Mouse (Mus musculus) thymus, adult 2 months (tissue): ENCODE measurements around the gene Dexi. TPM values are rescaled to one million over a fixed set of nuclear protein-coding genes. Genes with fewer than 3 reads are reported as not detected.

Experiments
- DNase-seq: peaks from one replicate; pipeline ENCODE4 v3.0.0; 2021
- H3K27ac ChIP-seq: fragments of 200-500 bp; 2 replicates; pipeline ENCODE4 v1.5.1; 2012; ENCODE audit warnings: low read length, control low read depth; ENCODE audit not compliant: control insufficient read depth, insufficient read depth
- H3K27me3 ChIP-seq: fragments of 200-500 bp; 2 replicates; pipeline ENCODE4 v1.6.1; 2012; ENCODE audit warnings: mild to moderate bottlenecking, low read length, moderate library complexity, mixed read lengths; ENCODE audit not compliant: control insufficient read depth, insufficient read depth
- H3K36me3 ChIP-seq: fragments of 200-500 bp; 2 replicates; pipeline ENCODE4 v1.6.1; 2012; ENCODE audit warnings: mild to moderate bottlenecking, low read length, moderate library complexity; ENCODE audit not compliant: control insufficient read depth, insufficient read depth
- H3K4me1 ChIP-seq: fragments of 200-500 bp; replicated peaks from 2 replicates; pipeline ENCODE4 v1.6.1; 2012; ENCODE audit warnings: low read length; ENCODE audit not compliant: control insufficient read depth, insufficient read depth
- H3K4me3 ChIP-seq: fragments of 200-500 bp; 2 replicates; pipeline ENCODE4 v1.5.1; 2012; ENCODE audit warnings: mild to moderate bottlenecking, low read length, control low read depth, moderate library complexity; ENCODE audit not compliant: control insufficient read depth, insufficient read depth
- CTCF ChIP-seq: fragments of 200-500 bp; IDR thresholded peaks from 2 replicates; pipeline ENCODE4 v1.5.1; 2012; ENCODE audit warnings: mild to moderate bottlenecking, control low read depth, low read length, moderate library complexity, borderline replicate concordance; ENCODE audit not compliant: control insufficient read depth, poor library complexity, insufficient read depth; ENCODE audit errors: extremely low read depth
- POLR2A ChIP-seq: fragments of 200-500 bp; IDR thresholded peaks from 2 replicates; pipeline ENCODE4 v1.6.1; 2012; ENCODE audit warnings: mild to moderate bottlenecking, low read length, control low read depth, moderate library complexity; ENCODE audit not compliant: control insufficient read depth, poor library complexity, insufficient read depth; ENCODE audit errors: extremely low read depth
- WGBS: fragments of 180-500 bp; shearing (Covaris S2); methylation state at CpG from one replicate; pipeline ENCODE4 v1.1.7; 2018; 5-methylcytosine and 5-hydroxymethylcytosine counted together
- polyA plus RNA-seq: library from polyadenylated mRNA; depleted of rRNA; stranded (reverse); fragments of >200 nt; gene quantifications from 2 replicates; pipeline ENCODE4 v1.2.3, GENCODE M21; 2012

Dexi gene
- polyA plus RNA-seq, 1 experiment = 122 TPM

GRCm38 (mm10) chr16:10534567-10534966 is 8.3 kb downstream of the Dexi start:
- H3K36me3 ChIP-seq = no peaks in the 10 kb centered on the region; the same call in 1 of the 2 replicates
- H3K27me3 ChIP-seq = no peaks in the 10 kb centered on the region
- no peak overlapping the region for H3K27ac ChIP-seq
- no peak for TF ChIP-seq CTCF
- no peak for TF ChIP-seq POLR2A
- DNase-seq = no peak
- H3K4me1 ChIP-seq = peaks cover 11% of the 10 kb centered on the region
- no peak overlapping the region for H3K4me3 ChIP-seq
- WGBS = 91% methylated on average over 7 of the region's 7 CpGs

- Histone ChIP-seq H3K36me3 (no peaks in the 10 kb centered on the region; the same call in 1 of the 2 replicates), H3K27me3 (no peaks in the 10 kb centered on the region), H3K4me1 (peaks cover 15% of the 10 kb centered on the region), H3K4me3 (no peak overlapping the region), H3K27ac (no peak overlapping the region)
- no peak for TF ChIP-seq POLR2A
- no peak for TF ChIP-seq CTCF
- 95% methylated on average over 4 of the region's 4 CpGs for WGBS
- DNase-seq = no peak
Observed at GRCm38 (mm10) chr16:10533781-10534180, 9.1 kb downstream of the Dexi start.

- no peaks in the 10 kb centered on the region; the same call in 1 of the 2 replicates for H3K36me3 ChIP-seq
- H3K27ac ChIP-seq = no peak overlapping the region
- H3K4me3 ChIP-seq = no peak overlapping the region
- DNase-seq = no peak
- no peaks in the 10 kb centered on the region for H3K27me3 ChIP-seq
- WGBS = 100% methylated on average over 4 of the region's 4 CpGs
- H3K4me1 ChIP-seq = peaks cover 17% of the 10 kb centered on the region
- TF ChIP-seq POLR2A = no peak
- TF ChIP-seq CTCF = no peak
Observed at GRCm38 (mm10) chr16:10530179-10530578, 12.7 kb downstream of the Dexi start.

- no peaks in the 10 kb centered on the region; the same call in 1 of the 2 replicates for H3K36me3 ChIP-seq
- no peak overlapping the region for H3K27ac ChIP-seq
- peaks cover 30% of the 10 kb centered on the region for H3K4me1 ChIP-seq
- no peaks in the 10 kb centered on the region for H3K27me3 ChIP-seq
- H3K4me3 ChIP-seq = no peak overlapping the region
- DNase-seq = no peak
- 95% methylated on average over 3 of the region's 3 CpGs for WGBS
- TF ChIP-seq CTCF = no peak
Observed at GRCm38 (mm10) chr16:10528382-10528781, 14.5 kb downstream of the Dexi start.

DNA sequence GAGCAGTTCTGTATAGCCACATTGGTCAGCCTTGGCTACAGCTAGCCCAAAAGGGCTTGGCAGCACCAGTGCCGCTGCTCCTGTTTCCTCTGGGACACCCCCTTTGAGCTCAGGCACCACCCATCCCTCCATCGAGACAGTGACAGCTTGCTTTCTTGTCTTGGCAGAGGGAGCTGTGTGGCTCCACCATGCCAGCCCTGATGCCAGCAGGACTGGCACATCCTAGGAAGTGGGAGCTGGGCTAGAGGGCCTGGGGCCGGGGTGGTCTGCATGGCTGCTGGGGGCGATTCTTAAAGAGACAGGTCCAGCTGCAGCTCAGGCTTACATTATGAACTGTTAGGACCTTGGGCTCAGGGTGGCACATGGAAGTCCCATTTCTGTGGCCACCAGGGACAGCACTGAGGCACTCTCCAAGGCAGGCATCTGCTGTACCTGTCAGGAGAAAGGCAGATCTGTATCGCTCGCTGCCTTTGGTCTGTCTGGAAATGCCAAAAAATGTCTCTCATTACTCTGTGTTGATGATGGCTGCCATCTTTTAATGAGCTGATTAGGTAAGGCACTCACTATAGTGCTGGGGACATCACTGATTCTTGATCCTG is 15.7 kb downstream of the Dexi start:
- Histone ChIP-seq H3K4me1 (peaks cover 30% of the 10 kb centered on the region), H3K36me3 (no peaks in the 10 kb centered on the region; the same call in 1 of the 2 replicates), H3K4me3 (no peak overlapping the region), H3K27ac (no peak overlapping the region), H3K27me3 (no peaks in the 10 kb centered on the region)
- no peak for DNase-seq
- 92% methylated on average over 6 of the region's 6 CpGs for WGBS
- no peak for TF ChIP-seq CTCF
- no peak for TF ChIP-seq POLR2A

DNA sequence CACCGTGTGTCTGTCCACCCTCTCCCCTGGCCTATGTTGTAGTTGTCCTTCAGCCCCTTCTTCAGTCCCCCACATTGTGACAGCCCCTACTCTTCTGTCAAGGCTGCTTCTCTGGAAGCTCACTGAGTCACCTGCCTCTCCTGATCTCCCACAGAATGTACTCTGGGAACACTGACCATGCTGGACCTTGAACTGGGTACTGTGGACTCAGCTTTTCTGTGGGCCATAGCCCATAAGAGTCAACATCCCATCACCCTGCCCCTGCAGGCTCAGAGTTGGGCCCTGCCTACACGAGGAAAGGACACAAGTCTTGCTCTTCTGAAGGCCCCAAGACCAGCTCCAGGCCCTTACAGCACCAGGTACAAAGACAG is 17.3 kb downstream of the Dexi start:
- TF ChIP-seq POLR2A (no peak), CTCF (no peak)

More for the DNA sequence above, 17.3 kb downstream of the Dexi start:
- DNase-seq = no peak
- Histone ChIP-seq H3K4me1 (peaks cover 30% of the 10 kb centered on the region), H3K4me3 (no peak overlapping the region), H3K27me3 (no peaks in the 10 kb centered on the region), H3K27ac (no peak overlapping the region), H3K36me3 (no peaks in the 10 kb centered on the region; the same call in 1 of the 2 replicates)
- 71% methylated on average over 2 of the region's 2 CpGs for WGBS
